Mouse (Mus musculus) C2C12 (cell line): ENCODE data around the gene Nsf. TPM values are rescaled to one million over a fixed set of nuclear protein-coding genes. Genes with fewer than 3 reads are reported as not detected.

ENCODE experiments used
- H3K27me3 ChIP-seq: one replicate; pipeline ENCODE4 v1.6.1; 2011; ENCODE audit not compliant: control insufficient read depth, insufficient read depth, insufficient read length
- H3K36me3 ChIP-seq: one replicate; pipeline ENCODE4 v1.6.1; 2011; ENCODE audit not compliant: control insufficient read depth, insufficient read depth
- H3K4me3 ChIP-seq: one replicate; pipeline ENCODE4 v1.5.1; 2011; ENCODE audit warnings: mild to moderate bottlenecking, control low read depth; ENCODE audit not compliant: poor library complexity, insufficient read depth, severe bottlenecking
- H3K79me2 ChIP-seq: one replicate; pipeline ENCODE4 v1.6.1; 2011; ENCODE audit not compliant: control insufficient read depth, insufficient read depth
- H3K79me3 ChIP-seq: one replicate; pipeline ENCODE4 v1.6.1; 2011; ENCODE audit warnings: low read depth, control low read depth
- H3ac ChIP-seq: one replicate; pipeline ENCODE3; 2011; ENCODE audit warnings: low read depth; ENCODE audit not compliant: control insufficient read depth, insufficient read length
- CEBPB ChIP-seq: IDR thresholded peaks from one replicate; pipeline ENCODE4 v1.6.1; 2011; ENCODE audit warnings: low read depth, mild to moderate bottlenecking, control low read depth, moderate library complexity
- CTCF ChIP-seq: IDR thresholded peaks from one replicate; pipeline ENCODE4 v1.5.1; 2011; ENCODE audit not compliant: control insufficient read depth, insufficient read depth, insufficient read length
- FOSL1 ChIP-seq: IDR thresholded peaks from one replicate; pipeline ENCODE4 v1.8.0; 2011; ENCODE audit warnings: mild to moderate bottlenecking, low read length; ENCODE audit not compliant: poor library complexity, insufficient read depth, severe bottlenecking
- MAX ChIP-seq: IDR thresholded peaks from one replicate; pipeline ENCODE4 v1.6.1; 2011; ENCODE audit warnings: mild to moderate bottlenecking, control low read depth
- MYOD1 ChIP-seq: IDR thresholded peaks from one replicate; pipeline ENCODE4 v1.6.1; 2011; ENCODE audit warnings: low read depth; ENCODE audit not compliant: control insufficient read depth, insufficient read length
- MYOG ChIP-seq: IDR thresholded peaks from one replicate; pipeline ENCODE4 v1.6.1; 2011; ENCODE audit not compliant: control insufficient read depth, insufficient read length; ENCODE audit errors: extremely low read depth
- USF1 ChIP-seq: IDR thresholded peaks from one replicate; pipeline ENCODE4 v1.6.1; 2011; ENCODE audit warnings: low read depth, mild to moderate bottlenecking, control low read depth, moderate library complexity
- polyA plus RNA-seq: library from polyadenylated mRNA; unstranded; fragments of >200 nt; fragmentation: generic; extraction: Trizol; gene quantifications from one replicate; pipeline ENCODE4 v1.2.1, GENCODE M21; 2012; ENCODE audit warnings: missing spikeins

The Nsf gene
- polyA plus RNA-seq, 1 experiment, result 25.1 TPM

- Histone ChIP-seq H3ac (no peak overlapping the region), H3K27me3 (peaks cover 82% of the 10 kb centered on the region), H3K79me3 (no peaks in the 10 kb centered on the region), H3K36me3 (no peaks in the 10 kb centered on the region), H3K4me3 (no peak overlapping the region), H3K79me2 (no peaks in the 10 kb centered on the region)
- TF ChIP-seq USF1 (no peak), MYOG (no peak), MYOD1 (no peak), CEBPB (no peak), MAX (no peak), FOSL1 (no peak), CTCF (no peak)
These were observed 144.0 kb downstream of the Nsf start for GRCm38 (mm10) chr11:103809611-103810598.

- no peaks in the 10 kb centered on the region for H3K79me3 ChIP-seq
- H3K36me3 ChIP-seq, result no peaks in the 10 kb centered on the region
- H3ac ChIP-seq, result no peak overlapping the region
- TF ChIP-seq CEBPB, result no peak
- no peak for TF ChIP-seq CTCF
- no peak for TF ChIP-seq USF1
- TF ChIP-seq FOSL1, result no peak
- TF ChIP-seq MYOG, result no peak
- no peak for TF ChIP-seq MAX
- TF ChIP-seq MYOD1, result no peak
- no peaks in the 10 kb centered on the region for H3K79me2 ChIP-seq
- H3K4me3 ChIP-seq, result no peak overlapping the region
- peaks cover 87% of the 10 kb centered on the region for H3K27me3 ChIP-seq
These were observed 144.9 kb downstream of the Nsf start for GRCm38 (mm10) chr11:103808771-103809610.

DNA sequence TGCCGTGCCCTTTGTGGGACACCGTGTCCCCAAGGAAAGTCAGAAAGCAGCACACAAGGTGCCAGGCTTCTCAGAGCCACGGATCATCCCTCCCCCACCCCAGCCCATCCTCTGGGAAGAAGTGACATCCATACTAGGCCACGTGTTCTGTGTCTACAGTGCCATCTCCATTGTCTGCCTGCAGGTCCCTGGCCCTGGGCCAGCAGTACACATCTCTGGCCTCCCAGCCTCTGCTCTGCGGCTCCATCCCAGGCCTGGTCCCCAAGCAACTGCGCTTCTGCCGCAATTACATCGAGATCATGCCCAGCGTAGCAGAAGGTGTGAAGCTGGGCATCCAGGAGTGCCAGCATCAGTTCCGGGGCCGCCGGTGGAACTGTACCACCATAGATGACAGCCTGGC is 145.9 kb downstream of the Nsf start:
- no peak for TF ChIP-seq MAX
- no peak for TF ChIP-seq MYOG
- TF ChIP-seq CTCF, result no peak
- TF ChIP-seq FOSL1, result no peak
- no peak for TF ChIP-seq CEBPB
- no peak for TF ChIP-seq USF1
- TF ChIP-seq MYOD1, result no peak
- no peaks in the 10 kb centered on the region for H3K79me2 ChIP-seq

GRCm38 (mm10) chr11:103804804-103805203 is 149.1 kb downstream of the Nsf start:
- Histone ChIP-seq H3ac (no peak overlapping the region), H3K27me3 (peaks cover 58% of the 10 kb centered on the region), H3K4me3 (no peak overlapping the region), H3K79me2 (no peaks in the 10 kb centered on the region), H3K79me3 (no peaks in the 10 kb centered on the region), H3K36me3 (no peaks in the 10 kb centered on the region)
- TF ChIP-seq MYOD1 (no peak), USF1 (no peak), MYOG (no peak), CTCF (no peak), FOSL1 (no peak), MAX (no peak), CEBPB (no peak)

More for the DNA sequence above, 145.9 kb downstream of the Nsf start:
- peaks cover 88% of the 10 kb centered on the region for H3K27me3 ChIP-seq
- H3K36me3 ChIP-seq, result no peaks in the 10 kb centered on the region
- H3K4me3 ChIP-seq, result no peak overlapping the region
- H3K79me3 ChIP-seq, result no peaks in the 10 kb centered on the region
- no peak overlapping the region for H3ac ChIP-seq

GRCm38 (mm10) chr11:103804126-103804525 is 149.7 kb downstream of the Nsf start:
- Histone ChIP-seq H3K36me3 (no peaks in the 10 kb centered on the region), H3K4me3 (no peak overlapping the region), H3K79me3 (no peaks in the 10 kb centered on the region), H3K79me2 (no peaks in the 10 kb centered on the region), H3ac (no peak overlapping the region), H3K27me3 (peaks cover 52% of the 10 kb centered on the region)
- TF ChIP-seq USF1, result no peak
- TF ChIP-seq CTCF, result no peak
- no peak for TF ChIP-seq FOSL1
- TF ChIP-seq MYOG, result no peak
- no peak for TF ChIP-seq CEBPB
- TF ChIP-seq MYOD1, result no peak
- TF ChIP-seq MAX, result no peak

- TF ChIP-seq FOSL1 (no peak), CEBPB (no peak)
- no peak overlapping the region for H3ac ChIP-seq
- H3K27me3 ChIP-seq, result peaks cover 42% of the 10 kb centered on the region
- no peaks in the 10 kb centered on the region for H3K79me3 ChIP-seq
- H3K4me3 ChIP-seq, result no peak overlapping the region
- H3K36me3 ChIP-seq, result no peaks in the 10 kb centered on the region
- no peaks in the 10 kb centered on the region for H3K79me2 ChIP-seq
These were observed 152.7 kb downstream of the Nsf start for GRCm38 (mm10) chr11:103801128-103801527.
